Mouse (Mus musculus): ENCODE data around the gene Rnf212b.

GRCm38 (mm10) chr14:54866936-54867335 is 53.0 kb downstream of the Rnf212b start:
- TF ChIP-seq E2F4 (IDR thresholded peaks at IDR 0.05; ENCODE audit: insufficient read depth) (no peak), POLR2A (IDR thresholded peaks at IDR 0.05; ENCODE audit: insufficient read length, low read depth) (no peak), REST (IDR thresholded peaks at IDR 0.05; ENCODE audit: insufficient read depth, insufficient read length) (no peak), TCF3 (IDR thresholded peaks at IDR 0.05; ENCODE audit: insufficient read length, low read depth) (no peak), MYOD1 (IDR thresholded peaks at IDR 0.05; ENCODE audit: control insufficient read depth in 1 of 3, insufficient read length in 2 of 3, low read depth in 2 of 3) (no peak), USF1 (IDR thresholded peaks at IDR 0.05; ENCODE audit: low read depth) (no peak), MAX (IDR thresholded peaks at IDR 0.05; ENCODE audit: low read depth) (no peak), MYOG (IDR thresholded peaks at IDR 0.05; ENCODE audit: control insufficient read depth in 1 of 3, insufficient read depth in 1 of 3, insufficient read length in 2 of 3, low read depth in 2 of 3) (no peak), TCF12 (IDR thresholded peaks at IDR 0.05; ENCODE audit: insufficient read depth, poor library complexity, severe bottlenecking) (no peak), POLR2AphosphoS2 (IDR thresholded peaks at IDR 0.05; ENCODE audit: insufficient read length, low read depth) (no peak), CEBPB (IDR thresholded peaks at IDR 0.05; ENCODE audit: insufficient read depth, poor library complexity, severe bottlenecking) (no peak)
